Mouse (Mus musculus) layer of hippocampus, adult 2 months (tissue): ENCODE measurements around the gene Allc. TPM values are rescaled to one million over a fixed set of nuclear protein-coding genes. Genes with fewer than 3 reads are reported as not detected.

Experiments
- DNase-seq, 2 experiments: peaks; one replicate each; pipeline ENCODE4 v3.0.0; 2022; ENCODE audit warnings: low spot score in 2 of 2
- H3K27ac ChIP-seq: fragments of 200-600 bp; 2 replicates; pipeline ENCODE4 v1.8.1; 2022
- H3K4me3 ChIP-seq: fragments of 200-600 bp; 2 replicates; pipeline ENCODE4 v1.8.1; 2022; ENCODE audit warnings: mild to moderate bottlenecking
- CTCF ChIP-seq: fragments of 200-600 bp; conservative IDR thresholded peaks from 2 replicates; pipeline ENCODE4 v1.8.1; 2022; ENCODE audit warnings: antibody characterized with exemption, mild to moderate bottlenecking, moderate library complexity
- total RNA-seq, 2 experiments: library from RNA; stranded (reverse); gene quantifications; 2 replicates each; pipeline ENCODE4 v1.2.3; 2021

Gene Allc
- total RNA-seq, 2 experiments from 2014 or later, result 0.32 to 0.56 TPM

DNA sequence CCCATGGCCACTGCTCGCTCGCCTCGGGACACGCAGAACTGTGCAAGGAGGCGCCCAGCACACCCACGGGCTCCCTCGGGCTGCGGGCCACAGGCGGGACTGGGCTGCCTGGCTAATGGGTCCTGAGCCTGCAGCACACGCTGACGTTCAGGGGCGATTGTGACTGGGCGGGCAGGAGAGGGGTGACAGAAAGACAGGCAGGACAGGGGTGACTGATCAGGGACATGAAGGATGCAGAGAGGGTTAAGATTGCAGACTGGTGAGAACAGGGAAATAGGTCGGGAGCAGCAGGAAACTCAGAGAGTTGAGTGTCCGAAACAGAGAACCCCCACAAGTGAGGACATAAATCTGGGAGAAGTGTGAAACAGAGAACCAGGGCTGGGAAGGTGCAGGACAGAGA is 30.0 kb downstream of the Allc start, which contains the start of gene Dcdc2c:
TSS of gene Dcdc2c (minus strand) at position 101 of the 400 bp plus-strand sequence.
- TF ChIP-seq CTCF, result no peak
- H3K27ac ChIP-seq, result no peak within 1 kb of the TSS
- no peak within 1 kb of the TSS for H3K4me3 ChIP-seq
- DNase-seq, result no peak

DNA sequence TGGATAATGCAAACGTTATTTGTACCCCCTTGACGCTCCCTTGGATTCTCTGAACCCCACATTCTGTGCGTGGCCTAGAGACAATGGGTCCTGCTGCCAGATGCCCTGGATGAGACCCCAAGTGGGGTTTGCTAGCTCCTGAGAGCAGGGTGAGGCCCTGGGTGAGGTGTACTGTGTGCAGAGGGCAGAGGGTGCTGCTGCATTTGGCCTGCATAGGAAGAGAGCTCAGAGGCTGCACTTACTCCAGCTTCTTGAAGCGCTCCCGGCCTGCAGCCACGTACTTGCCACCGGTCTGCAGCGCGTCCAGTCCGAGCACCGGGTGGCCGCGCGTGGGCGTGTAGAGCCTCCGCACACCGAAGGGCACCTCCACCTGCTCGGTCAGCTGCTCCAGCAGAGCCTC is 30.5 kb downstream of the Allc start:
- no peak for TF ChIP-seq CTCF
- no peak for DNase-seq
- no peak overlapping the region for H3K4me3 ChIP-seq
- H3K27ac ChIP-seq, result no peak overlapping the region

GRCm38 (mm10) chr12:28548887-28549286 is 33.4 kb downstream of the Allc start:
- Histone ChIP-seq H3K27ac (no peak overlapping the region), H3K4me3 (no peak overlapping the region)
- DNase-seq, result no peak
- TF ChIP-seq CTCF, result no peak

GRCm38 (mm10) chr12:28514264-28514775 is 68.0 kb downstream of the Allc start:
- Histone ChIP-seq H3K27ac (no peak overlapping the region), H3K4me3 (no peak overlapping the region)
- no peak for TF ChIP-seq CTCF
- no peak for DNase-seq

DNA sequence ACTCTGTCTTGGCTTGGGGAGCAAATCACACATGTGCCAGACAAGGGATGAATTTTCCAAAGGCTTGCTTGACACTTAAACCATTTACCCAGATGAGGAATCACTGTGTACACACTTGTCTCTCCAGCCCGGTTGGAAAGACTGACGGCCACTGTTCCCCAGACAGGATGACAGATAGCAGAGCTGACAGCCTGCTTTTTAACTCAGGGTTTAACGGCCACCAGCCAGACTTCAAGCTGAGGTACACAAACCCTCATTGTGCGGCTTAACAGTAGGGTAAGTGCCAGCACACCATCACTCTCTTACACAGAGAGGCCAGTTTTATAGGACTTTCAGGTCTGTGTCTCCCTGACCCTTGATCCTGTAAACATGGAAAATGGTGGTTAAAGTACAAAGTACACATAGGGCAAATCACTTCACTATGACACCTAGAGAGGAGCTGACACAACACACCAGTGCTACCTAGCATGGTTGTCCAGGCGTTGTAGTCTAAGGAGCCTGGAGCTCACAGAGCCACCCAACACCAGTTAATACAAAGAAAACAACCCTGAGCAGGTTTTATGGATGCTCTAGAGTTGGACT is 72.5 kb downstream of the Allc start:
- TF ChIP-seq CTCF, result no peak
- no peak overlapping the region for H3K27ac ChIP-seq
- DNase-seq, result no peak

More for the DNA sequence above, 72.5 kb downstream of the Allc start:
- no peak overlapping the region for H3K4me3 ChIP-seq

Other genes starting within 250 kb of the Allc start
- gene Dcdc2c, start 30.1 kb downstream of the Allc start, total RNA-seq, result under 1 TPM; 0.41 to 0.42 TPM
- gene Colec11, start 40.9 kb upstream of the Allc start, total RNA-seq, result 1 to 10 TPM in 1 of 2 experiments, under 1 TPM in 1; 0.95 to 1.2 TPM
- gene Rps7, start 53.4 kb upstream of the Allc start, total RNA-seq, result 100 to 1,000 TPM; 301 to 311 TPM
- 10 to 100 TPM; 12.8 to 14.3 TPM for gene Rnaseh1, start 67.1 kb upstream of the Allc start, total RNA-seq
- gene Adi1, start 92.7 kb upstream of the Allc start, total RNA-seq, result 10 to 100 TPM; 37.0 to 41.0 TPM
- gene Trappc12, start 167.9 kb upstream of the Allc start, total RNA-seq, result 10 to 100 TPM; 58.6 to 59.7 TPM
- gene Eipr1, start 169.3 kb upstream of the Allc start, total RNA-seq, result 10 to 100 TPM; 51.7 to 53.0 TPM